Mouse (Mus musculus): ENCODE measurements around the gene Nmnat1. TPM values are rescaled to one million over a fixed set of nuclear protein-coding genes. Genes with fewer than 3 reads are reported as not detected.
A peak's percentile ranks its signal among the peaks of the same experiment; 100 is the strongest.

The Nmnat1 gene
- total and polyA plus RNA-seq, 3 experiments: 8.6 to 11.4 (median 10.9) TPM

DNA sequence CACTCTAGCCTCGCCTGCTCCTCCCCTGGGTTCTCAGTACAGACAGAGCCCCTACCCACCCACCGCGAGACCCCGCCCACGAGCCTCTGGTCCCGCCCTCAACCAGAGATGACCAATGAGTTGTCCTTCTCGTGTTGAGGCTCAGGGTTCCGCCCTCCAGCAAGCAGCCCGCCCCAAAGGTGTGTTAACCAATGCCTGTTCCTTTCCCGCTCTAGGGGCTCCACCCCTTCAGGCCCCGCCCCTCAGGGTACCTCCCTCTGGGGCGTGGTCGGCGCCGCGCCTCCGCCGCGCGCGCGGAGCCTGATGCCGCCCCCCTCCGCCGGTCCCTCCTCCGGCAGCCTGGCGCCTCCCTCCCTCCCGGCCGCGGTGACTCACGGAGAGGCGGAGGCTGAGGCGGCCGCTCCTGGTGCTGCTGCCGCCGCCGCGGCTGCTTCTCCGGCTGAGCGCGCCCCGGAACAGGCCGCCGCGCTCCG, 32.9 kb upstream of the Nmnat1 start, which contains the start of gene Ctnnbip1 (continued):
- TF ChIP-seq MAZ (IDR thresholded peaks at IDR 0.05; ENCODE audit: low read depth, low read length) (0 out of 2 replicates have a peak, but pooled peaks have one; percentile 46), GABPA (IDR thresholded peaks at IDR 0.05; ENCODE audit: insufficient replicate concordance, low read depth, low read length) (no peak), MEF2A (IDR thresholded peaks at IDR 0.05; ENCODE audit: borderline replicate concordance, low read depth, low read length) (no peak; the same call in 1 of the 2 replicates), E2F4 (IDR thresholded peaks at IDR 0.05; ENCODE audit: insufficient replicate concordance, low read depth, low read length) (0 out of 2 replicates have a peak, but pooled peaks have one; percentile 35), MAX (IDR thresholded peaks at IDR 0.05; ENCODE audit: low read length) (no peak), UBTF (IDR thresholded peaks at IDR 0.05; ENCODE audit: low read depth, low read length) (peak; percentile 90), USF1 (IDR thresholded peaks at IDR 0.05; ENCODE audit: low read depth, low read length) (no peak)

DNA sequence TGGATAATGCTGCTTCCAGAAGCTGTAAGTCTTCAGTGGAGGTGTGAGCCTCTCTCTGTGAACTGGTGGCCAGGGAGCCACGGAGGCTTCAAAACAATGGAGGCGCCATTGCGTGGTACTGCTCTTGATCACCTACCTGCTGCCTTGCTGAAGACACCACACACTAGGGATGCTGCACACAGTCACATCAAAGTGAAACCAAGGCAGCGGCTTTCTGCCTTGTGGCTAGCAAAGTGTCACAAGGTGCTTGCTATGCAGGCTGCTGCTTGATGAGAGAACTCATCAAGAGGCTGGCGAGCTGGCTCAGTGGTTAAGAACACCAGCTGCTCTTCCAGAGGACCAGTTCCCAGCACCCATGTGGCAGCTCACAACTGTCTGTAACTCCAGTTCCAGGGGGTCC, 30.7 kb upstream of the Nmnat1 start:
- DNase-seq (ENCODE audit: extremely low read depth): no peak
- Histone ChIP-seq H3K4me2 (ENCODE audit: insufficient read depth, low read depth, poor library complexity, severe bottlenecking) (no peak overlapping the region), H3K9ac (ENCODE audit: insufficient read depth, low read depth) (no peak overlapping the region), H3K27me3 (replicated peaks) (peaks cover 17% of the 10 kb centered on the region), H3K9me3 (replicated peaks; ENCODE audit: low read length) (peaks cover 2% of the 10 kb centered on the region), H3K79me2 (replicated peaks; ENCODE audit: control insufficient read depth, extremely low read depth, insufficient read depth, poor library complexity, severe bottlenecking) (no peaks in the 10 kb centered on the region), H3K27ac (ENCODE audit: insufficient read depth, low read depth) (no peak overlapping the region), H3K4me1 (ENCODE audit: control insufficient read depth in 1 of 2, insufficient read depth in 2 of 2) (peaks cover 9 to 12% of the 10 kb centered on the region in 2 experiments), H3K4me3 (replicated peaks in 1 of 3; ENCODE audit: low read depth in 2 of 3, low read length in 2 of 3, poor library complexity in 1 of 3) (no peak overlapping the region), H3K36me3 (replicated peaks in 1 of 2; ENCODE audit: control insufficient read depth in 1 of 2, insufficient read depth in 1 of 2, low read length in 1 of 2) (no peaks in the 10 kb centered on the region)
- TF ChIP-seq NRF1 (IDR thresholded peaks at IDR 0.05; ENCODE audit: low read depth, low read length) (no peak), PAX5 (IDR thresholded peaks at IDR 0.05; ENCODE audit: low read length) (no peak), USF2 (conservative IDR thresholded peaks at IDR 0.05; ENCODE audit: low read depth, low read length) (no peak), MAX (IDR thresholded peaks at IDR 0.05; ENCODE audit: low read length) (no peak), TCF12 (IDR thresholded peaks at IDR 0.05; ENCODE audit: low read depth, low read length) (no peak), BHLHE40 (IDR thresholded peaks at IDR 0.05; ENCODE audit: low read depth, low read length) (no peak), SIN3A (IDR thresholded peaks at IDR 0.05; ENCODE audit: low read length) (no peak), EP300 (IDR thresholded peaks at IDR 0.05; ENCODE audit: low read length) (no peak), JUND (conservative IDR thresholded peaks at IDR 0.05; ENCODE audit: low read depth, low read length) (no peak), ZNF384 (IDR thresholded peaks at IDR 0.05; ENCODE audit: low read depth, low read length) (no peak), MEF2A (IDR thresholded peaks at IDR 0.05; ENCODE audit: borderline replicate concordance, low read depth, low read length) (no peak), RCOR1 (conservative IDR thresholded peaks at IDR 0.05; ENCODE audit: low read depth, low read length) (no peak), USF1 (IDR thresholded peaks at IDR 0.05; ENCODE audit: low read depth, low read length) (no peak), NELFE (IDR thresholded peaks at IDR 0.05; ENCODE audit: low read depth, low read length) (no peak), ZC3H11A (IDR thresholded peaks at IDR 0.05; ENCODE audit: low read depth, low read length) (no peak), E2F4 (IDR thresholded peaks at IDR 0.05; ENCODE audit: insufficient replicate concordance, low read depth, low read length) (no peak), IRF4 (IDR thresholded peaks at IDR 0.05; ENCODE audit: low read depth, low read length) (no peak)
- dilution Hi-C loops (cut with MboI; ENCODE audit: extremely low pct_ligation_motif_present, extremely low pct_unique_long_range_greater_than_20kb, low sequenced_read_pairs) (no loop called here), in situ Hi-C loops (cut with MboI; ENCODE audit: low pct_ligation_motif_present, low pct_unique_long_range_greater_than_20kb, low sequenced_read_pairs) (no loop called here)

Data from CH12.LX (cell line).